Mouse (Mus musculus): ENCODE data around the gene Gm20604. TPM values are rescaled to one million over a fixed set of nuclear protein-coding genes. Genes with fewer than 3 reads are reported as not detected.
A peak's percentile ranks its signal among the peaks of the same experiment; 100 is the strongest.

Gm20604 gene
- total RNA-seq, 2 experiments from 2014 or later = 6.5 to 6.6 TPM

DNA sequence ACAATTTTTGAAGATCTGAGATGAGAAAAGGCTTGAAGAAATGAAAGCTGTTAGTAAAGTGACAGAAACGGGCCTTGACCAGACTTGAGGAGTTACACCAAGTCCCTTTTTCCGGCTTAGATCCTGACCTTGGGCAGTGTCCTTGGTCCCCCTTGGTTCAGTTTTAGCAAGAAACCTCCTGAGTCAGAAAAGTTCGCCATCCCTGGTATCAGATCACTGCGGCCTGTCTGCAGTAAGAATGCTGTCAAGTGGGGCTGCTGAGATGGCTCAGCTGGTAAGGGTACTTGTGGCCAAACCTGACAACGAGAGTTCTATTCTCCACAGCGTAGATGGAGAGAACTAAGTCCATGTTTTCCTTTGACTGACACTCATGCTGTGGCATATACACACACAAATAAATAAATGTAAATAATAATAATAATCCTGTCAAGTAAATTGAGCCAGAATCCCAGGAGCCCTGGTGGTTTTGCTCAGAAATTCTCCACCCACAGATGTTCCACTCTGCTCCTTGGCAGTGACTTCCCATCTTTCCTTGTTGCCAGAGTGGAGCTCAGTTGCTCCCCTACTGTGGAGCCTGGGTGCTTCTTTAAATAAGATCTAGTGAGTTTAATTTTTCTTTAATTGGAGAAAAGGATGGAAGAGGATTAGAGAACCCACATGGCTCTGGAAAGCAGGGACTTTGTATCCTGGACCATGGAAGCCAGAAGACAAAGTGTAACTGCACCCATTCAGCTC lies 52.4 kb downstream of the Gm20604 start:
- no peak for DNase-seq

DNA sequence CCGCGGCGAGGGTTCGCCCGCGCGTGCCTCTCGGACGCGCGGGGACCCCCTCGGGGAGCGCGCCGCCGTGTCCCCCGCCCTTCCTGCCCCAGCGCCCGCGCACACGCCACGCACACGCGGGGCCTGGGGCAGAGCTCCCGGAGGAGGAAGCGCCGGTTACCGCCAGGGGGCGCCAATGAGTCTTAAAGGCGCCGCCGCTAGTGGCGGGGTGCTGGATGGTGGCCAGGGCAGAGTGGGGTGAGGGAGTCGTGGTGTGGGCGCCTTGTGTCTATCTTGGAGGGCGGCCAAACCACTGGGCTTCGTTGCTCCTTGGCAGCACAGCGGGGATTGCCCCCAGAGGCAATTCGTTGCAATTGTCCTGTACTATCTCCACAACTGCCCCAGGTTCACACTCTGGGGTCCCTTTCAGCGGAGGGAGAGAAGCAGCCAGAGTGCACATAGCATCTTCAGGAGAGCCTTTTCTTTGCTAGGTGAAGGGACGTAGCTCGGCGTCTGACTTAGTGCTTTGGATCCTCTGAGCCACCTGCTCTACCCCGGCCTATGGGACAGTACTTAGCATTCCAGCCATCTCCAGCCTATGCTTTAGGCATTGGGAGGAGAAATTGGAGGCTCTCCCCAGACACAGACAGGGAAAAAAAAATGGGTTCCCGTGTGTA lies 53.1 kb downstream of the Gm20604 start:
- peak; percentile 94 for DNase-seq

DNA sequence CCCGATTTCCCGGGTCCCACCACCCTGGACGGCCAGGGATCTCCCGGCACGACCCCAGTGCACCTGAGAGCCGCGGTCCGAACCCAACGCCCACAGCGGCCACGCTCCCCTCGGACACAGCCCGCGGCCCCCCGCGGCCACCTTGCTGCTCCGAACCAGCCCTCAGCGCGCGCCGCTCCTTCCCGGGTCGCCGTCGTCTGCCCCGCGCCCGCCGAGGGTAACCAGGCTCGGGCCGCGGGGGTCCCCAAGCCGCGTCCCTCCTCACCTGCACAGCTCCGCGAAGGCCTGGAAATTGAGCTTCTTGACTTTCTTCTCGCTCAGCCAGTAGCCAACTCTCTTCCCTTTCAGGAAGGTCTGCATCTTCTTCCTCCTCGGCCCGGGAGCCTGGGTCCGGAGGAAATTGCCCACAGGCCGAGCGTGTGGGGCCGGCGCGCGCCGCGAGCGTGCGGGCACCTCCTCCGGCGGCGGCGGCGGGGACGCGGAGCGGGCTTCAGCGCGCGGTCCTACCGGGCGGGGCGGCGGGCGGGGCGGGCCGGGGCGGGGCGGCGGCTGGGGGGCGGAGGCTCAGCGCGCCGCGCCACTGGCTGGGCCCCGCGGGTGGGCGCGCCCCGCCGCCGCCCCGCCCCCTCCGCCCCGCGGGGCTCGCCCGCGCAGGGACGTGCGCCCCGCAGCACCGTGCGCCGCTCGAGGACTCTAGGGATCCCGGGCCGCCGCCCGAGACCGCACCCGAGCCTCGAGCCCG lies 53.8 kb downstream of the Gm20604 start, which contains the start of gene Itpk1:
Gene Itpk1 (minus strand): TSS at position 474 of the 742 bp plus-strand sequence.
- DNase-seq = peak; percentile 74

GRCm38 (mm10) chr12:102703921-102704408 lies 54.5 kb downstream of the Gm20604 start:
- no peak for DNase-seq

DNA sequence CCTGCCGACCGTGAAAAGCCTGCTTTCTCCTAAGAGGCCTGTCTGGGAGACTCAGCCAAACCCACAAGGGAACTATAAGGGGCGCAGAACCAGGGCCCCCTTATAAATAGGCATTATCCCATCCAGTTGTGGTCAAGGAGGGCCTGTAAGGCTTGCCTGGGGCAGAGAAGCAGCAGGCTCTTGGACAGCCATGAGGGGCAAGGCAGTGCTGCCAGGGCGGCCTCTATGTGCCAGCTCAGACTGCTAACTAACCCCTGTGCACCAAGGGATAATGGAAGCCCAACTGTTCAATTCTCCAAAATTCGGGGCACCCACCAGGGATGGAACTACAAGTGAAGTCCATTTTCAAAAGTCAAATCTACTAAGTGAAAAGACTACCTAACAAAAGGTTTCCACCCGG lies 55.0 kb downstream of the Gm20604 start:
- no peak for DNase-seq

DNA sequence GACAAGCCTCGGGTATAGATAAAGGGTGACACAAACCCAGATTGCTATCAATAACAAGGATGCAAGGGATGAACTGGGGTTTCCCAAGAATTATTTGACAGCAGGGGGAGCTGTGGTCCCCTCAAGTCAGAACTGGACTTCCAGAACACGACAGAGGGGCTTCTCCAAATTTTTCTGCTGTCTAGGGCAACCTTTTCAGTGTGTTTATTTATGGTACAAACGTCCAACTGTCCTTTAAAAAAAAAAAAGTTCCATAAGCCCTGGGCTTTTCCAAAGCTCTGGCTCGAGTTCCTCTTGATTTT lies 55.4 kb downstream of the Gm20604 start:
- peak; percentile 56 for DNase-seq

DNA sequence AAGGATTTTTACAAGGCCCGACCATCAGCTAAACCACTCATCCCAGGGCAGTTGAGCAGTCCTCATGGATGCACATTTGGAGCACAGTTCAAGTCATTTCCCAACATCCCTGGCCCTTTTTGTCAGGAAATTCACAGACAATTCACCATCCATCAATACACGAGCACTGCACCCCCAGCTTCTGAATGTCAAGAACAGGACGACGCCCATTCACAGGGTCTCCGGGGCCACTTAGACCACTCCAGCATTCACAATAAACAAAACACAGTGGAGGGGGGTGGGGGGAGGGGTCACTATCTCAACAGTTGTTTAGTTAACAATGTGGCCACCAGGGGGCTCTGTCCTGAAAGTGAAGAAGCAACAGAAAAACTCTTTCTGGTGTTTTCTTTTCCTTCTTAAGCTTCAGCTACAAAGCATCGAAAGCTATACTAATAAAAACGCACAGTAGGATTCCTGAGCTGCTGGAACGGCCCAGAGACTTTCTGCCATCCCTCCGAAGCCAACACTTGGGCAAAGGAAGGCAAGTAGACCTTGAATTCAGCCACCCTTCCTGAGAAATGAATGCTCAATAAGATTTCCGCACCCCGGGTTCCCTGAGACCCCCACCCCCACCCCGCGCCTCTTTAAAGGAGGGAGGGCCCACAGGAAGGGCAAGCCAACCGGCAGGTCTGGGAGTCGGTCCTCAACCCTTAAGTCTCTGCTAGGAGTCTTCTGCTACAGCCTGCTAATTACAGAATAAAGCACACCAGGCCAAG lies 55.9 kb downstream of the Gm20604 start:
- DNase-seq = peak; percentile 89

GRCm38 (mm10) chr12:102701691-102702207 lies 56.7 kb downstream of the Gm20604 start:
- no peak for DNase-seq

- DNase-seq = no peak
Measured at GRCm38 (mm10) chr12:102700453-102700852, 58.0 kb downstream of the Gm20604 start.

DNA sequence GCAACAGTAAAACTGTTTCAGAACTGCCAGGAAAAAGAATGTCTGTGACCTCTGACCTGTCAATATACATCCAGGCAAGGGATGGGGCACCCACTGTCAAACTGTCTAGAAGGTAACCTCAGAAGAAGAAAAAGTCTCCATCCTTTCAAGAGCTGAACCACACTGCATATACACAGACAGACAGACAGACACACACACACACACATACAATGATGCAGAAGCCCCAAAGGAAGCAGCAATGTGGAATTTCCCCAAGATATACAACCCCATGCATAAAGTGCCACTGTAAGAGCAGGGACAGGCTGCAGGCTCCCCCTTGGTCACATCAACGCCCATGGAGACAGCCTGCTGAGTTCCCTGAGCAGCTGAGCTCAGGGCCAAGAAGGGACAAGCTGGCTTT lies 59.3 kb downstream of the Gm20604 start:
- DNase-seq = no peak

DNA sequence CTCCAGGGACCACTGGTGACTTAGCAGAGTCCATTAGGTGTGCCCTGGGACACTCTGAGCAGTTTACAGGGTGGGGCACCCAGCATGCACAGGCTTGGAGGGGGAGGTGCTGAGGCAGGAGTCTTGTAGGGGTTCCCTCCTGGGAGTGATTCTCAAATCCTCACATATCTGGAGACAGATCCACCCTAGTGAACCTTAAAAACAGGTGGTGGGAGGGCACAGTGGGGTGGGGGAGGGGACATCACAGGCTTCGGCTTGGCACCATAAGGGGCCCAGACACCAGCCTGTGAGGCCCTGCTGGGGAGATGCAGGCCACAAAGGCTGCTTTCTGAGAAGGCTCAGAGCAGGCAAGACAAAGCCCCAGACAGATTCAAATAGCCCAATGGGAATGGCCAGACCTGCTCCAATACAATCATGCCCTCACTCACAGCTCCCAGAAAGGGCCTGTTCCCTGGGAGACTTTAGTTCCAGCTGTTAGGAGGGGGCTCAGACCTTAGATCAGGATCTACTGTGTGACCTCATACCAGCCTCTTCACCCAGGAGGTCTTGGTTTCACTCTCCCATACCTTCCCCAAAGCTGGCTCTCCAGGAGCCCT lies 60.3 kb downstream of the Gm20604 start:
- no peak for DNase-seq

GRCm38 (mm10) chr12:102697381-102697780 lies 61.1 kb downstream of the Gm20604 start:
- no peak for DNase-seq

DNA sequence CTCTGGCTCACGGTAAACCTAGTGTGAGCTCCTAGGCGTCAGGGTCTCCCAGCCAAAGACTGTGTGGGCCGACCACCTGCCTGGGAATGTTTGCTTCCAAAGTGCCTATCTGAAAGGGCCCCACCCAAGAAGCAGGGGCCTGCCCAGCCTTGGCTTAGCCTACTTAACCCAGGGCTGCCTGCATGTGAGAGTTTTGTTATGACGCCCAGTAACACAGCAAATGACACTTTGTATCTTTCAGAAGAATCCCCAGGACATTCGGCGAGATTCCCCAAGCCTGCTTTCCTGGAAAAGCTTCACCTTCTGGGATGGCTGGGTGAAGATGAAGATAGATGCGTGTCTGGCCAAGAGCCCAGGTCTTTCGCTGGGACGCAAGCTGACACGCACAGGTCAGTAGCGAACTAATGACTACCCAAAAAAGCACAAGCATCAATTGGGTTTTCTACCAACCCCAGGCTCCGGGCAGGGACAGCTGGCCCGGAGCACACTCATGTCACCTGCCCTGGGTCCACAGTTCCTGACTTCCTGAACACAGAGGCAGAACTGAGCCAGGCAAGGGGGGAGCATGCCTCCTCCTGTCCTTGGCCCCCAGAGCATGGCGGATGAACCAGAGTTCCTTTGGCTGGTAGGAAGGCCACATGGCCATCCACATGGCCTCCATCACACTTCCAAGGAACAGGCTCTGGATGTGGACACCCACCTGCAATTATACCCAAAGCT lies 61.7 kb downstream of the Gm20604 start:
- DNase-seq = no peak

GRCm38 (mm10) chr12:102695369-102696239 lies 62.9 kb downstream of the Gm20604 start:
- no peak for DNase-seq

DNA sequence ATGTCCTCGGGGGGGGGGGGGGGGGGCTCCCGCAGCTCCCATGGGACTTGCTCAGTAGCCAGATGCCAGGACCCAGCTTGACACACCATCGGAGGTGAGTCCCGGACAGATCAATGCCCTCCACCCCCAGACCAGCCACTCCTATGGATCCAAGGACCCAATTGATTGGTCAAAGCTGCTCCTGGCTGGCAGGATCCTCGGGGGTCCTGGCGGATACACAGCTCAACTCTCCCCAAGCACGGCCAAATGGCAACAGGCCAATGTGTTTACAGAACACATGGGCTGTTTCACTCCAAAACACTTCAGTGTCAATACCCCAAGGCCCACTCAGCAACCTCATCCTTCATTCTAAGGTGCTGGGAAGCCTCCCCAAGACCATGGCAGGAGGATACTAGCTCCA lies 66.7 kb downstream of the Gm20604 start:
- DNase-seq = no peak

Other genes starting within 250 kb of the Gm20604 start
- 1,000 to 10,000 TPM; 1,052 to 1,140 TPM for gene Chga, start 203.7 kb downstream of the Gm20604 start, total RNA-seq (2021)
- 10 to 100 TPM; 98.3 to 99.2 TPM for gene Itpk1, start 53.7 kb downstream of the Gm20604 start, total RNA-seq (2021)
- 1 to 10 TPM; 6.4 to 9.2 TPM for gene Moap1, start 15.0 kb downstream of the Gm20604 start, total RNA-seq (2021)
- 1 to 10 TPM; 4.6 to 5.1 TPM for gene Tmem251, start 14.9 kb downstream of the Gm20604 start, total RNA-seq (2021)
- not detected for gene Gm28051, start 907 bp downstream of the Gm20604 start, total RNA-seq (2021)
- 10 to 100 TPM; 12.7 to 12.9 TPM for gene Gon7, start 869 bp downstream of the Gm20604 start, total RNA-seq (2021)
- 10 to 100 TPM; 34.1 to 37.0 TPM for gene Ubr7, start 705 bp downstream of the Gm20604 start, total RNA-seq (2021)
- 10 to 100 TPM; 37.9 to 43.9 TPM for gene Btbd7, start 119.8 kb upstream of the Gm20604 start, total RNA-seq (2021)
- not detected for gene Cox8c, start 140.6 kb upstream of the Gm20604 start, total RNA-seq (2021)
- gene Unc79, start 190.2 kb upstream of the Gm20604 start, total RNA-seq (2021) = 1 to 10 TPM; 3.0 to 6.2 TPM